Mouse (Mus musculus) testis, adult 2 months (tissue): Measurements from ENCODE around the gene Calm3.

Experiments
- CTCF ChIP-seq: fragments of 200-500 bp; IDR thresholded peaks from 2 replicates; pipeline ENCODE4 v1.5.1; 2012; ENCODE audit warnings: low read depth, mild to moderate bottlenecking, inconsistent platforms, low read length, moderate library complexity; ENCODE audit not compliant: control insufficient read depth, insufficient read depth, insufficient replicate concordance
- POLR2A ChIP-seq: fragments of 200-500 bp; IDR thresholded peaks from 2 replicates; pipeline ENCODE4 v1.6.1; 2012; ENCODE audit warnings: low read depth, mild to moderate bottlenecking, inconsistent platforms, low read length, moderate library complexity; ENCODE audit not compliant: control insufficient read depth

GRCm38 (mm10) chr7:16917447-16917846 is 6.5 kb downstream of the Calm3 start:
- TF ChIP-seq CTCF (no peak), POLR2A (no peak)
